Comparison of ENCODE assay signal across 14 mouse cellular contexts in genomic region chr7:46643172-46643571, GRCm38 (mm10). TPM values are rescaled to one million over a fixed set of nuclear protein-coding genes. Genes with fewer than 3 reads are reported as not detected.
DNase-seq lines count a peak whose midpoint lies in the region; ATAC-seq and TF ChIP-seq lines count a peak whose summit lies in the region.
"Had no signal": no experiment of that assay in that cellular context is flagged by ENCODE, and none has a peak within 500 bp of the region (broad histone marks: within the 10 kb centered on the region; RNA-seq: fewer than 3 reads in every experiment).

No protein-coding gene starts in this region.

- H3K36me3 ChIP-seq in intestine, postnatal 0 days (ENCODE audit: control insufficient read depth, insufficient read depth) = no peaks in the 10 kb centered on the region
- no peaks in the 10 kb centered on the region for H3K36me3 ChIP-seq in intestine, embryonic 16.5 days (ENCODE audit: control insufficient read depth, insufficient read depth, low read length)
- no peaks in the 10 kb centered on the region for H3K36me3 ChIP-seq in midbrain, postnatal 0 days (ENCODE audit: insufficient read depth, low read length)
- H3K36me3 ChIP-seq in midbrain, embryonic 14.5 days (ENCODE audit: control insufficient read depth, insufficient read depth, low read length) = no peaks in the 10 kb centered on the region
- no peaks in the 10 kb centered on the region for H3K36me3 ChIP-seq in neural tube, embryonic 15.5 days
- H3K36me3 ChIP-seq in hindbrain, embryonic 12.5 days = no peaks in the 10 kb centered on the region
- H3K36me3 ChIP-seq: forebrain, embryonic 10.5 days; heart, embryonic 12.5 days; liver, embryonic 15.5 days had no signal

- H3K4me3 ChIP-seq in intestine, postnatal 0 days (ENCODE audit: low read depth, low read length) = no peak overlapping the region
- H3K4me3 ChIP-seq in intestine, embryonic 16.5 days (ENCODE audit: low read length) = no peak overlapping the region
- no peak overlapping the region for H3K4me3 ChIP-seq in midbrain, postnatal 0 days (ENCODE audit: low read depth, low read length)
- no peak overlapping the region for H3K4me3 ChIP-seq in midbrain, embryonic 14.5 days (replicated peaks; ENCODE audit: low read depth, low read length)
- no peak overlapping the region for H3K4me3 ChIP-seq in neural tube, embryonic 15.5 days (replicated peaks)
- no peak overlapping the region for H3K4me3 ChIP-seq in hindbrain, embryonic 12.5 days
- H3K4me3 ChIP-seq: forebrain, embryonic 10.5 days; heart, embryonic 12.5 days; liver, embryonic 15.5 days; myocyte had no signal

- no peak overlapping the region for H3K27ac ChIP-seq in intestine, postnatal 0 days (ENCODE audit: low read depth, low read length)
- no peak overlapping the region for H3K27ac ChIP-seq in intestine, embryonic 16.5 days (ENCODE audit: low read length)
- H3K27ac ChIP-seq in midbrain, postnatal 0 days (ENCODE audit: low read depth, low read length) = no peak overlapping the region
- no peak overlapping the region for H3K27ac ChIP-seq in midbrain, embryonic 14.5 days (replicated peaks; ENCODE audit: low read depth, low read length)
- no peak overlapping the region for H3K27ac ChIP-seq in neural tube, embryonic 15.5 days (replicated peaks)
- H3K27ac ChIP-seq in hindbrain, embryonic 12.5 days = no peak overlapping the region
- H3K27ac ChIP-seq: forebrain, embryonic 10.5 days; liver, embryonic 15.5 days had no signal

- 77% methylated on average over 1 of the region's 1 CpGs for WGBS in intestine, postnatal 0 days
- 88% methylated on average over 1 of the region's 1 CpGs for WGBS in intestine, embryonic 16.5 days
- 93% methylated on average over 1 of the region's 1 CpGs for WGBS in midbrain, postnatal 0 days
- WGBS in midbrain, embryonic 14.5 days = 84% methylated on average over 1 of the region's 1 CpGs
- 84% methylated on average over 1 of the region's 1 CpGs for WGBS in neural tube, embryonic 15.5 days
- WGBS in hindbrain, embryonic 12.5 days = 73% methylated on average over 1 of the region's 1 CpGs

- H3K9me3 ChIP-seq in intestine, postnatal 0 days (ENCODE audit: control insufficient read depth) = no peaks in the 10 kb centered on the region
- no peaks in the 10 kb centered on the region for H3K9me3 ChIP-seq in intestine, embryonic 16.5 days (ENCODE audit: control insufficient read depth, low read length)
- no peaks in the 10 kb centered on the region for H3K9me3 ChIP-seq in midbrain, postnatal 0 days (ENCODE audit: low read length)
- H3K9me3 ChIP-seq in midbrain, embryonic 14.5 days (ENCODE audit: control insufficient read depth, low read length) = no peaks in the 10 kb centered on the region
- H3K9me3 ChIP-seq in neural tube, embryonic 15.5 days (replicated peaks) = no peaks in the 10 kb centered on the region
- no peaks in the 10 kb centered on the region for H3K9me3 ChIP-seq in hindbrain, embryonic 12.5 days (replicated peaks)
- H3K9me3 ChIP-seq: forebrain, embryonic 10.5 days; heart, embryonic 12.5 days; liver, embryonic 15.5 days had no signal

- H3K9ac ChIP-seq in intestine, postnatal 0 days (ENCODE audit: low read depth, low read length) = no peak overlapping the region
- no peak overlapping the region for H3K9ac ChIP-seq in intestine, embryonic 16.5 days (ENCODE audit: low read depth, low read length)
- no peak overlapping the region for H3K9ac ChIP-seq in midbrain, postnatal 0 days (replicated peaks; ENCODE audit: low read length, poor library complexity, severe bottlenecking)
- no peak overlapping the region for H3K9ac ChIP-seq in midbrain, embryonic 14.5 days (replicated peaks; ENCODE audit: low read length)
- H3K9ac ChIP-seq in neural tube, embryonic 15.5 days (replicated peaks) = no peak overlapping the region
- H3K9ac ChIP-seq in hindbrain, embryonic 12.5 days = no peak overlapping the region
- H3K9ac ChIP-seq: heart, embryonic 12.5 days; liver, embryonic 15.5 days had no signal

- no peak overlapping the region for H3K4me2 ChIP-seq in intestine, postnatal 0 days (replicated peaks; ENCODE audit: low read depth)
- H3K4me2 ChIP-seq in intestine, embryonic 16.5 days (ENCODE audit: low read depth, low read length) = no peak overlapping the region
- no peak overlapping the region for H3K4me2 ChIP-seq in midbrain, postnatal 0 days (ENCODE audit: low read depth, low read length, poor library complexity, severe bottlenecking)
- no peak overlapping the region for H3K4me2 ChIP-seq in midbrain, embryonic 14.5 days (ENCODE audit: low read length)
- H3K4me2 ChIP-seq in neural tube, embryonic 15.5 days = no peak overlapping the region
- no peak overlapping the region for H3K4me2 ChIP-seq in hindbrain, embryonic 12.5 days (replicated peaks)
- H3K4me2 ChIP-seq: heart, embryonic 12.5 days; liver, embryonic 15.5 days had no signal

- DNase-seq in midbrain, postnatal 0 days (ENCODE audit: low spot score) = peak; percentile 24
- DNase-seq in midbrain, embryonic 14.5 days = no peak
- DNase-seq in cerebellum, adult 9-10 months = peak; percentile 80
- no peak for DNase-seq in urinary bladder, postnatal 10 days (ENCODE audit: low spot score)
- DNase-seq: thymus, adult 2 months had no signal

- peak; percentile 58 for TF ChIP-seq CTCF in intestine, postnatal 0 days (IDR thresholded peaks at IDR 0.05; ENCODE audit: low read depth)
- TF ChIP-seq CTCF in midbrain, postnatal 0 days (IDR thresholded peaks at IDR 0.05) = peak; percentile 34; the same call in 1 of the 2 replicates

- H3K4me1 ChIP-seq in intestine, postnatal 0 days (replicated peaks; ENCODE audit: control insufficient read depth, insufficient read depth, low read length) = 0 out of 2 replicates have a peak, but pooled peaks cover 4% of the 10 kb centered on the region
- peaks cover 12% of the 10 kb centered on the region; the same call in 1 of the 2 replicates for H3K4me1 ChIP-seq in intestine, embryonic 16.5 days (ENCODE audit: control insufficient read depth, insufficient read depth, low read length)
- H3K4me1 ChIP-seq in midbrain, postnatal 0 days (ENCODE audit: insufficient read depth, low read length) = peaks cover 5% of the 10 kb centered on the region; the same call in 1 of the 2 replicates
- 0 out of 2 replicates have a peak, but pooled peaks cover 3% of the 10 kb centered on the region for H3K4me1 ChIP-seq in midbrain, embryonic 14.5 days (ENCODE audit: control insufficient read depth, insufficient read depth, low read length)
- H3K4me1 ChIP-seq in neural tube, embryonic 15.5 days = peaks cover 13% of the 10 kb centered on the region
- H3K4me1 ChIP-seq in hindbrain, embryonic 12.5 days = peaks cover 9% of the 10 kb centered on the region

- ATAC-seq in intestine, postnatal 0 days = no peak
- ATAC-seq in intestine, embryonic 16.5 days = no peak
- ATAC-seq in midbrain, postnatal 0 days (ENCODE audit: low FRiP score) = no peak
- no peak for ATAC-seq in midbrain, embryonic 14.5 days (ENCODE audit: low FRiP score, low TSS enrichment)
- no peak for ATAC-seq in neural tube, embryonic 15.5 days (ENCODE audit: low FRiP score)
- no peak for ATAC-seq in hindbrain, embryonic 12.5 days (ENCODE audit: low FRiP score)
- ATAC-seq: Patski had no signal

- 0 out of 2 replicates have a peak, but pooled peaks cover 3% of the 10 kb centered on the region for H3K27me3 ChIP-seq in intestine, postnatal 0 days (replicated peaks; ENCODE audit: control insufficient read depth, insufficient read depth, low read length)
- peaks cover 4% of the 10 kb centered on the region; the same call in 1 of the 2 replicates for H3K27me3 ChIP-seq in intestine, embryonic 16.5 days (replicated peaks; ENCODE audit: control insufficient read depth, insufficient read depth, low read length)
- no peaks in the 10 kb centered on the region for H3K27me3 ChIP-seq in midbrain, postnatal 0 days (ENCODE audit: insufficient read depth, low read length)
- H3K27me3 ChIP-seq in midbrain, embryonic 14.5 days (ENCODE audit: control insufficient read depth, insufficient read depth, low read length) = no peaks in the 10 kb centered on the region
- peaks cover 6% of the 10 kb centered on the region; the same call in 1 of the 2 replicates for H3K27me3 ChIP-seq in neural tube, embryonic 15.5 days (replicated peaks)
- peaks cover 6% of the 10 kb centered on the region; the same call in 1 of the 2 replicates for H3K27me3 ChIP-seq in hindbrain, embryonic 12.5 days

RNA-seq across cellular contexts. Expression of gene Sergef, which starts 3.6 kb away (rescaled TPM):
- polyA plus RNA-seq in intestine, postnatal 0 days (2015; fragmentation: Nextera tagmentation; extraction: Ambion mirVana) = 7.5 TPM in 2 replicates
- 14.6 and 14.7 TPM in 2 replicates for polyA plus RNA-seq in intestine, embryonic 16.5 days (2015; fragmentation: Nextera tagmentation; extraction: Ambion mirVana)
- 47.5 and 49.1 TPM in 2 replicates for total RNA-seq in midbrain, postnatal 0 days (2014; rRNA removed)
- polyA plus RNA-seq in midbrain, postnatal 0 days (2015; fragmentation: Nextera tagmentation; extraction: Ambion mirVana) = 47.8 and 50.9 TPM in 2 replicates
- 31.1 and 36.5 TPM in 2 replicates for polyA plus RNA-seq in midbrain, embryonic 14.5 days (2014; fragmentation: Nextera tagmentation; extraction: Ambion mirVana)
- 42.3 and 49.1 TPM in 2 replicates for polyA plus RNA-seq in neural tube, embryonic 15.5 days (2015; fragmentation: Nextera tagmentation; extraction: Ambion mirVana)
- 18.9 and 20.3 TPM in 2 replicates for polyA plus RNA-seq in hindbrain, embryonic 12.5 days (2016; fragmentation: Nextera tagmentation; extraction: Ambion mirVana)

RNA-seq across cellular contexts. Expression of gene Tph1, which starts 29.2 kb away (rescaled TPM):
- 4.8 and 5.3 TPM in 2 replicates for polyA plus RNA-seq in intestine, postnatal 0 days (2015; fragmentation: Nextera tagmentation; extraction: Ambion mirVana)
- polyA plus RNA-seq in intestine, embryonic 16.5 days (2015; fragmentation: Nextera tagmentation; extraction: Ambion mirVana) = 2.4 and 2.6 TPM in 2 replicates
- 2.3 TPM in 1 of 2 replicates, not detected in the other for total RNA-seq in midbrain, postnatal 0 days (2014; rRNA removed)
- 0.49 and 1.5 TPM in 2 replicates for polyA plus RNA-seq in midbrain, postnatal 0 days (2015; fragmentation: Nextera tagmentation; extraction: Ambion mirVana)
- 0.28 and 0.32 TPM in 2 replicates for polyA plus RNA-seq in midbrain, embryonic 14.5 days (2014; fragmentation: Nextera tagmentation; extraction: Ambion mirVana)
- 0.64 TPM in 1 of 2 replicates, not detected in the other for polyA plus RNA-seq in neural tube, embryonic 15.5 days (2015; fragmentation: Nextera tagmentation; extraction: Ambion mirVana)
- polyA plus RNA-seq in hindbrain, embryonic 12.5 days (2016; fragmentation: Nextera tagmentation; extraction: Ambion mirVana) = 0.12 and 0.83 TPM in 2 replicates
- polyA plus RNA-seq: forebrain, embryonic 10.5 days; heart, embryonic 12.5 days; liver, embryonic 15.5 days; Patski had no signal

Comparison
In these comparisons a context has a peak if more than half of its experiments do, and no peak if none do; other contexts are left out.
1. DNase-seq: peak in midbrain, postnatal 0 days (single experiment) and cerebellum, adult 9-10 months (single experiment); none in midbrain, embryonic 14.5 days (single experiment) and urinary bladder, postnatal 10 days (single experiment).